Mouse (Mus musculus): ENCODE results near the gene Ctsl. TPM values are rescaled to one million over a fixed set of nuclear protein-coding genes. Genes with fewer than 3 reads are reported as not detected.

Gene Ctsl
- total and polyA plus RNA-seq, 2 experiments from 2014 or later: 174 to 214 TPM

DNA sequence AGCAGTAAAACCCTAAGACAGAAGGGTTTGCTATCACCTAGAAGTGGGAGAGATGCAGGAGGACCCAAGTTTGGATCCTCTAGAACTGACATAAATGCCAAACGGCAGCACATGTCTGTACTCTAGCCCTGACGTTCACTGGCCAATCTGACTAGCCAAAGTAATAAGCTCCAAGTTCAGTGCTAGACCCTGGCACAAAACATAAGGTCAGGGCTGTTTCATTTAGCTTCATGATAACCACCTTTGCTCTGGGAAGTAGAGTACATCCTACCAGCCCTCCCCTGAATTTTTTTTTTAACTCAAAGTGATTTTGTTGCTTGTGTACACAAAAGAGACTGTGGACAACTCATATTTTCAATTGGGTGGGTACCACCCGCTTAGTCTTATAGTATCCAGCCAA, 9.7 kb downstream of the Ctsl start:
- WGBS: 94% methylated on average over 3 of the region's 3 CpGs
- ATAC-seq (ENCODE audit: low FRiP score) (no peak), DNase-seq (ENCODE audit: low spot score) (no peak)
- no peaks in the 10 kb centered on the region for H3K4me1 ChIP-seq (ENCODE audit: insufficient read depth, low read length)
- H3K4me2 ChIP-seq (ENCODE audit: low read depth, low read length, poor library complexity, severe bottlenecking): no peak overlapping the region
- H3K27me3 ChIP-seq (ENCODE audit: insufficient read depth, low read length): no peaks in the 10 kb centered on the region
- no peak for TF ChIP-seq CTCF (IDR thresholded peaks at IDR 0.05)
- H3K9me3 ChIP-seq (ENCODE audit: low read length): no peaks in the 10 kb centered on the region
- peaks cover 22% of the 10 kb centered on the region for H3K36me3 ChIP-seq (ENCODE audit: insufficient read depth, low read length)
- H3K4me3 ChIP-seq (ENCODE audit: low read depth, low read length): no peak overlapping the region
- no peak overlapping the region for H3K9ac ChIP-seq (replicated peaks; ENCODE audit: low read length, poor library complexity, severe bottlenecking)
- no peak overlapping the region for H3K27ac ChIP-seq (ENCODE audit: low read depth, low read length)

DNA sequence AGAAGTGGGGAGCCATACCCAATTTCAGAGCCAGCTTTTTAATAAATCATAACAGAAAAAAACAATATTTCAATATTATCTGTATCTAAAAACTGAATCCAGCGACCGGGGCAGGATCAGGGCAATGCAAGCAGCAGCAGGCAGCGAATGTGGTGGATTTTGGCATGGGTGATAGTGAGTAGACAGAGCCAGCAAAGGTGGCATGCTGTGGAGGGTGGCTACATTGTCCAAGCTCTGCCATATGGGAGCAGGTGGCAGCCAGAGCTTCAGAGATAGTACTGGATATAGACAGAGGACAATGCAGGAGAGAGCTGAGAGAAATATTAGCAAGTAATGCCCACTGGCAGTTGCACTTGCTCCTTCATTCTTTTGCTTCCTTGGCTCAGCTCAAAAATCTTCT, 11.0 kb downstream of the Ctsl start:
- Histone ChIP-seq H3K4me2 (ENCODE audit: low read depth, low read length, poor library complexity, severe bottlenecking) (no peak overlapping the region), H3K4me3 (ENCODE audit: low read depth, low read length) (no peak overlapping the region), H3K9ac (replicated peaks; ENCODE audit: low read length, poor library complexity, severe bottlenecking) (no peak overlapping the region), H3K27me3 (ENCODE audit: insufficient read depth, low read length) (no peaks in the 10 kb centered on the region), H3K36me3 (ENCODE audit: insufficient read depth, low read length) (peaks cover 13% of the 10 kb centered on the region), H3K4me1 (ENCODE audit: insufficient read depth, low read length) (no peaks in the 10 kb centered on the region), H3K9me3 (ENCODE audit: low read length) (no peaks in the 10 kb centered on the region), H3K27ac (ENCODE audit: low read depth, low read length) (no peak overlapping the region)
- WGBS: 92% methylated on average over 3 of the region's 3 CpGs
- no peak for TF ChIP-seq CTCF (IDR thresholded peaks at IDR 0.05)
- DNase-seq (ENCODE audit: low spot score) (no peak), ATAC-seq (ENCODE audit: low FRiP score) (no peak)

- ATAC-seq (ENCODE audit: low FRiP score) (no peak), DNase-seq (ENCODE audit: low spot score) (peak; percentile 7)
- no peak overlapping the region for H3K4me3 ChIP-seq (ENCODE audit: low read depth, low read length)
- H3K9ac ChIP-seq (replicated peaks; ENCODE audit: low read length, poor library complexity, severe bottlenecking): no peak overlapping the region
- no peaks in the 10 kb centered on the region for H3K9me3 ChIP-seq (ENCODE audit: low read length)
- WGBS: 71% methylated on average over 1 of the region's 1 CpGs
- peaks cover 2% of the 10 kb centered on the region; the same call in 1 of the 2 replicates for H3K36me3 ChIP-seq (ENCODE audit: insufficient read depth, low read length)
- TF ChIP-seq CTCF (IDR thresholded peaks at IDR 0.05): no peak
- no peaks in the 10 kb centered on the region for H3K4me1 ChIP-seq (ENCODE audit: insufficient read depth, low read length)
- H3K4me2 ChIP-seq (ENCODE audit: low read depth, low read length, poor library complexity, severe bottlenecking): no peak overlapping the region
- H3K27me3 ChIP-seq (ENCODE audit: insufficient read depth, low read length): no peaks in the 10 kb centered on the region
- no peak overlapping the region for H3K27ac ChIP-seq (ENCODE audit: low read depth, low read length)
These were observed 12.2 kb downstream of the Ctsl start for GRCm38 (mm10) chr13:64358476-64358875.

DNA sequence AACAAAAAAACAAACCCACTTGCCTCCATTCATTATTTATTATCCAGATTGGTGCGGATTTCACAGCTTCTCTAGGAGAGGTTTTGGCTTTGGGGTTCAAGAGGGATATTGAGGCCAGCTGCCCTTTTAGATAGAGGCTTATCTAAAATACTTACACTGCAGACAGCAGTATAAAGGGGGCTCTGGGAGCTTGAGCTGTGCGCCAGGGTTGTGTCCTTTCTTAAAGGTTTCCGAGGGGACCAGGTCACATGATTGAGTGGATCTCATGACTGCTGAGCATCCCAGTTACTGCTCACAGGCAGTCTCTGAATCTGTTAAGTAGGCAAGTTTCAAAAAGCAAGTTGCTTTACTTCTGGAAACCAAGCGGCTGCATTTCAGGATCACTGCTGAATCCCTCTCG, 13.3 kb downstream of the Ctsl start:
- H3K36me3 ChIP-seq (ENCODE audit: insufficient read depth, low read length): no peaks in the 10 kb centered on the region
- H3K4me3 ChIP-seq (ENCODE audit: low read depth, low read length): no peak overlapping the region
- no peak for TF ChIP-seq CTCF (IDR thresholded peaks at IDR 0.05)
- DNase-seq (ENCODE audit: low spot score) (no peak), ATAC-seq (ENCODE audit: low FRiP score) (no peak)
- no peak overlapping the region for H3K27ac ChIP-seq (ENCODE audit: low read depth, low read length)
- no peaks in the 10 kb centered on the region for H3K4me1 ChIP-seq (ENCODE audit: insufficient read depth, low read length)
- no peaks in the 10 kb centered on the region for H3K9me3 ChIP-seq (ENCODE audit: low read length)
- H3K9ac ChIP-seq (replicated peaks; ENCODE audit: low read length, poor library complexity, severe bottlenecking): no peak overlapping the region
- H3K27me3 ChIP-seq (ENCODE audit: insufficient read depth, low read length): no peaks in the 10 kb centered on the region
- 68% methylated on average over 5 of the region's 5 CpGs for WGBS
- H3K4me2 ChIP-seq (ENCODE audit: low read depth, low read length, poor library complexity, severe bottlenecking): no peak overlapping the region

DNA sequence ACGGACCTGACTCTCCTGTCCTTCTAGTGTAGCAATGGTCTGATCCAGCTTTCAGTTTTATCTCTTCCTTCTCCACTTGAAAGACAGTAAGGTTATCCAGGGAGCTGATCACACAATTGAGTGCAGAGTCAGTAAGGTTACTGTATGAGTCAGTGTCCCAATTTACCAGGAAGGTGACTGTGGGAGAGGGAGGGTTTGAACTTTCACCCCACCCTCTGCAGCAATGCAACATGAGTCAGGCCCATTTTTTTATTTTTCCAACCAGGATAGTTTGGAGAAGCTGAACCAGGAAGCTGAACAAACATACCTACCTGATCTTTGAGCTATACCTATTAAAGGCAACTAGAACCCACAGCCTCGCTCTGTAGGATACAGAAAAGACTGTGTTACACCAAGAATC, 21.2 kb downstream of the Ctsl start:
- DNase-seq (ENCODE audit: low spot score) (no peak), ATAC-seq (ENCODE audit: low FRiP score) (no peak)
- no peak for TF ChIP-seq CTCF (IDR thresholded peaks at IDR 0.05)
- H3K27ac ChIP-seq (ENCODE audit: low read depth, low read length): no peak overlapping the region
- H3K4me2 ChIP-seq (ENCODE audit: low read depth, low read length, poor library complexity, severe bottlenecking): no peak overlapping the region
- H3K4me1 ChIP-seq (ENCODE audit: insufficient read depth, low read length): no peaks in the 10 kb centered on the region
- no peak overlapping the region for H3K9ac ChIP-seq (replicated peaks; ENCODE audit: low read length, poor library complexity, severe bottlenecking)
- WGBS: 81% methylated on average over 2 of the region's 2 CpGs
- no peaks in the 10 kb centered on the region for H3K9me3 ChIP-seq (ENCODE audit: low read length)
- no peaks in the 10 kb centered on the region for H3K27me3 ChIP-seq (ENCODE audit: insufficient read depth, low read length)
- no peaks in the 10 kb centered on the region for H3K36me3 ChIP-seq (ENCODE audit: insufficient read depth, low read length)
- H3K4me3 ChIP-seq (ENCODE audit: low read depth, low read length): no peak overlapping the region

GRCm38 (mm10) chr13:64344082-64344501, 26.6 kb downstream of the Ctsl start:
- Histone ChIP-seq H3K4me1 (ENCODE audit: insufficient read depth, low read length) (no peaks in the 10 kb centered on the region), H3K36me3 (ENCODE audit: insufficient read depth, low read length) (no peaks in the 10 kb centered on the region), H3K4me3 (ENCODE audit: low read depth, low read length) (peak overlapping the region; percentile 48), H3K27ac (ENCODE audit: low read depth, low read length) (no peak overlapping the region), H3K9ac (replicated peaks; ENCODE audit: low read length, poor library complexity, severe bottlenecking) (peak overlapping the region; percentile 42), H3K4me2 (ENCODE audit: low read depth, low read length, poor library complexity, severe bottlenecking) (peak overlapping the region; percentile 83), H3K9me3 (ENCODE audit: low read length) (no peaks in the 10 kb centered on the region), H3K27me3 (ENCODE audit: insufficient read depth, low read length) (no peaks in the 10 kb centered on the region)
- DNase-seq (ENCODE audit: low spot score): peak; percentile 50
- WGBS: 3% methylated on average over 9 of the region's 9 CpGs
- ATAC-seq (ENCODE audit: low FRiP score): peak; percentile 88
- no peak for TF ChIP-seq CTCF (IDR thresholded peaks at IDR 0.05)
